Mouse (Mus musculus) embryonic facial prominence, embryonic 12.5 days (tissue): ENCODE measurements around the gene Tmem106c. TPM values are rescaled to one million over a fixed set of nuclear protein-coding genes. Genes with fewer than 3 reads are reported as not detected.

Experiments used
- ATAC-seq: fragments of 200-750 bp; cut with Nextera tagmentation; 2 replicates; pipeline ENCODE4 v1.8.0; 2017; ENCODE audit not compliant: insufficient number of reproducible peaks, insufficient read depth, low FRiP score, low TSS enrichment
- H3K27ac ChIP-seq: fragments of 300-500 bp; sonication (generic); 2 replicates; pipeline ENCODE4 v1.5.1; 2016; ENCODE audit warnings: mild to moderate bottlenecking
- H3K27me3 ChIP-seq: fragments of 300-500 bp; sonication (generic); 2 replicates; pipeline ENCODE4 v1.6.1; 2016; ENCODE audit warnings: mild to moderate bottlenecking, moderate library complexity
- H3K36me3 ChIP-seq: fragments of 300-500 bp; sonication (generic); 2 replicates; pipeline ENCODE4 v1.6.1; 2016; ENCODE audit warnings: mild to moderate bottlenecking
- H3K4me1 ChIP-seq: fragments of 300-500 bp; sonication (generic); 2 replicates; pipeline ENCODE4 v1.6.1; 2016
- H3K4me2 ChIP-seq: fragments of 300-500 bp; sonication (generic); replicated peaks from 2 replicates; pipeline ENCODE4 v1.6.1; 2016; ENCODE audit warnings: mild to moderate bottlenecking, moderate library complexity
- H3K4me3 ChIP-seq: fragments of 300-500 bp; sonication (generic); 2 replicates; pipeline ENCODE4 v1.5.1; 2016; ENCODE audit warnings: mild to moderate bottlenecking
- H3K9ac ChIP-seq: fragments of 300-500 bp; sonication (generic); 2 replicates; pipeline ENCODE4 v1.6.1; 2016; ENCODE audit warnings: mild to moderate bottlenecking, moderate library complexity
- H3K9me3 ChIP-seq: fragments of 300-500 bp; sonication (generic); 2 replicates; pipeline ENCODE4 v1.6.1; 2016; ENCODE audit warnings: mild to moderate bottlenecking, moderate library complexity
- WGBS: fragments of 180-500 bp; shearing (Covaris S2); methylation state at CpG from one replicate; pipeline ENCODE4 v1.1.7; 2016; 5-methylcytosine and 5-hydroxymethylcytosine counted together
- polyA plus RNA-seq: library from polyadenylated mRNA; unstranded; fragments of >200 nt; fragmentation: Nextera tagmentation; extraction: Ambion mirVana; gene quantifications from 2 replicates; pipeline ENCODE4 v1.2.1, GENCODE M21; 2016

Tmem106c gene
- polyA plus RNA-seq, 1 experiment from 2014 or later: 35.9 TPM

- H3K4me2 ChIP-seq: no peak overlapping the region
- no peak overlapping the region for H3K4me3 ChIP-seq
- H3K9ac ChIP-seq: no peak overlapping the region
- no peak for ATAC-seq
- H3K9me3 ChIP-seq: no peaks in the 10 kb centered on the region
- WGBS: 50% methylated on average over 1 of the region's 1 CpGs
- H3K27ac ChIP-seq: no peak overlapping the region
- H3K36me3 ChIP-seq: no peaks in the 10 kb centered on the region
- peaks cover 22% of the 10 kb centered on the region for H3K4me1 ChIP-seq
- H3K27me3 ChIP-seq: no peaks in the 10 kb centered on the region
These were observed 8.7 kb upstream of the Tmem106c start for GRCm38 (mm10) chr15:97955286-97955685.

GRCm38 (mm10) chr15:97955742-97956141 lies 8.3 kb upstream of the Tmem106c start:
- H3K4me3 ChIP-seq: no peak overlapping the region
- peak overlapping the region; percentile 27; the same call in 1 of the 2 replicates for H3K9ac ChIP-seq
- H3K4me1 ChIP-seq: peaks cover 22% of the 10 kb centered on the region
- no peak for ATAC-seq
- H3K36me3 ChIP-seq: no peaks in the 10 kb centered on the region
- no peaks in the 10 kb centered on the region for H3K9me3 ChIP-seq
- no peak overlapping the region for H3K27ac ChIP-seq
- H3K27me3 ChIP-seq: no peaks in the 10 kb centered on the region
- no peak overlapping the region for H3K4me2 ChIP-seq
- WGBS: 16% methylated on average over 4 of the region's 4 CpGs

GRCm38 (mm10) chr15:97956416-97956815 lies 7.6 kb upstream of the Tmem106c start:
- 59% methylated on average over 11 of the region's 11 CpGs for WGBS
- ATAC-seq: no peak
- 0 out of 2 replicates have a peak overlapping the region, but pooled peaks have one; percentile 46 for H3K27ac ChIP-seq

GRCm38 (mm10) chr15:97963329-97963988 lies 541 bp upstream of the Tmem106c start:
- no peaks in the 10 kb centered on the region for H3K9me3 ChIP-seq
- peak overlapping the region; percentile 56 for H3K4me3 ChIP-seq
- H3K9ac ChIP-seq: peak overlapping the region; percentile 58
- 9% methylated on average over 13 of the region's 13 CpGs for WGBS
- 0 out of 2 replicates have a peak, but pooled peaks cover 8% of the 10 kb centered on the region for H3K4me1 ChIP-seq
- H3K27me3 ChIP-seq: no peaks in the 10 kb centered on the region
- H3K4me2 ChIP-seq: peak overlapping the region; percentile 84
- no peaks in the 10 kb centered on the region for H3K36me3 ChIP-seq
- no peak for ATAC-seq
- peak overlapping the region; percentile 61; the same call in 1 of the 2 replicates for H3K27ac ChIP-seq

More at GRCm38 (mm10) chr15:97956416-97956815, 7.6 kb upstream of the Tmem106c start:
- H3K27me3 ChIP-seq: no peaks in the 10 kb centered on the region
- no peaks in the 10 kb centered on the region for H3K9me3 ChIP-seq
- no peak overlapping the region for H3K4me2 ChIP-seq
- no peaks in the 10 kb centered on the region for H3K36me3 ChIP-seq
- peaks cover 22% of the 10 kb centered on the region for H3K4me1 ChIP-seq
- no peak overlapping the region for H3K4me3 ChIP-seq
- 0 out of 2 replicates have a peak overlapping the region, but pooled peaks have one; percentile 27 for H3K9ac ChIP-seq

- Histone ChIP-seq H3K36me3 (no peaks in the 10 kb centered on the region), H3K4me1 (0 out of 2 replicates have a peak, but pooled peaks cover 8% of the 10 kb centered on the region), H3K4me3 (peak overlapping the region; percentile 56), H3K27me3 (no peaks in the 10 kb centered on the region), H3K4me2 (peak overlapping the region; percentile 84), H3K27ac (peak overlapping the region; percentile 61), H3K9ac (peak overlapping the region; percentile 65), H3K9me3 (no peaks in the 10 kb centered on the region)
- ATAC-seq: peak; percentile 25; the same call in 1 of the 2 replicates
- WGBS: 22% methylated on average over 7 of the region's 7 CpGs
These were observed 812 bp downstream of the Tmem106c start for GRCm38 (mm10) chr15:97964836-97965187.

- ATAC-seq: no peak
- no peak overlapping the region for H3K4me3 ChIP-seq
- no peaks in the 10 kb centered on the region for H3K9me3 ChIP-seq
- H3K27ac ChIP-seq: no peak overlapping the region
- H3K9ac ChIP-seq: no peak overlapping the region
- H3K4me1 ChIP-seq: 0 out of 2 replicates have a peak, but pooled peaks cover 8% of the 10 kb centered on the region
- 0 out of 2 replicates have a peak overlapping the region, but pooled peaks have one; percentile 5 for H3K4me2 ChIP-seq
- 62% methylated on average over 17 of the region's 17 CpGs for WGBS
- H3K36me3 ChIP-seq: no peaks in the 10 kb centered on the region
- no peaks in the 10 kb centered on the region for H3K27me3 ChIP-seq
These were observed 1.5 kb downstream of the Tmem106c start for GRCm38 (mm10) chr15:97965311-97966045.

GRCm38 (mm10) chr15:97970299-97970698 lies 6.3 kb downstream of the Tmem106c start:
- Histone ChIP-seq H3K27ac (no peak overlapping the region), H3K36me3 (0 out of 2 replicates have a peak, but pooled peaks cover 2% of the 10 kb centered on the region), H3K4me1 (0 out of 2 replicates have a peak, but pooled peaks cover 3% of the 10 kb centered on the region), H3K27me3 (no peaks in the 10 kb centered on the region), H3K4me3 (no peak overlapping the region), H3K9ac (no peak overlapping the region), H3K4me2 (no peak overlapping the region), H3K9me3 (no peaks in the 10 kb centered on the region)
- ATAC-seq: no peak
- WGBS: 39% methylated on average over 6 of the region's 6 CpGs

- H3K4me3 ChIP-seq: no peak overlapping the region
- H3K36me3 ChIP-seq: peaks cover 24% of the 10 kb centered on the region
- no peak overlapping the region for H3K4me2 ChIP-seq
- WGBS: 84% methylated on average over 6 of the region's 6 CpGs
- no peaks in the 10 kb centered on the region for H3K27me3 ChIP-seq
- no peak overlapping the region for H3K27ac ChIP-seq
- no peaks in the 10 kb centered on the region for H3K9me3 ChIP-seq
- H3K4me1 ChIP-seq: no peaks in the 10 kb centered on the region
- H3K9ac ChIP-seq: no peak overlapping the region
- ATAC-seq: no peak
These were observed 8.6 kb downstream of the Tmem106c start for GRCm38 (mm10) chr15:97972580-97972979.

- Histone ChIP-seq H3K9ac (no peak overlapping the region), H3K4me1 (no peaks in the 10 kb centered on the region), H3K27me3 (no peaks in the 10 kb centered on the region), H3K4me3 (no peak overlapping the region), H3K9me3 (no peaks in the 10 kb centered on the region), H3K27ac (no peak overlapping the region), H3K36me3 (peaks cover 33% of the 10 kb centered on the region), H3K4me2 (no peak overlapping the region)
- no peak for ATAC-seq
- WGBS: 30% methylated on average over 11 of the region's 11 CpGs
These were observed 9.4 kb downstream of the Tmem106c start for GRCm38 (mm10) chr15:97973248-97974005.

GRCm38 (mm10) chr15:97981560-97981959 lies 17.6 kb downstream of the Tmem106c start:
- Histone ChIP-seq H3K4me1 (no peaks in the 10 kb centered on the region), H3K4me2 (no peak overlapping the region), H3K27me3 (no peaks in the 10 kb centered on the region), H3K36me3 (peaks cover 100% of the 10 kb centered on the region), H3K4me3 (no peak overlapping the region), H3K9ac (no peak overlapping the region), H3K9me3 (peaks cover 5% of the 10 kb centered on the region; the same call in 1 of the 2 replicates), H3K27ac (no peak overlapping the region)
- 93% methylated on average over 6 of the region's 6 CpGs for WGBS
- ATAC-seq: no peak

GRCm38 (mm10) chr15:97989544-97989943 lies 25.5 kb downstream of the Tmem106c start:
- H3K36me3 ChIP-seq: peaks cover 62% of the 10 kb centered on the region
- H3K9me3 ChIP-seq: no peaks in the 10 kb centered on the region
- H3K4me1 ChIP-seq: peaks cover 46% of the 10 kb centered on the region
- H3K27me3 ChIP-seq: no peaks in the 10 kb centered on the region
- H3K4me2 ChIP-seq: peak overlapping the region; percentile 35; the same call in 1 of the 2 replicates
- WGBS: 8% methylated on average over 1 of the region's 1 CpGs
- H3K27ac ChIP-seq: peak overlapping the region; percentile 93
- H3K9ac ChIP-seq: peak overlapping the region; percentile 6; the same call in 1 of the 2 replicates
- H3K4me3 ChIP-seq: no peak overlapping the region
- no peak for ATAC-seq
